Mouse (Mus musculus) cortical plate, adult 2 months (tissue): ENCODE data around the gene Ttk.

Source experiments
- CTCF ChIP-seq: fragments of 200-500 bp; IDR thresholded peaks from 2 replicates; pipeline ENCODE4 v1.5.1; 2011; ENCODE audit warnings: mild to moderate bottlenecking, control low read depth, low read length; ENCODE audit not compliant: insufficient read depth; ENCODE audit errors: extremely low read depth
- POLR2A ChIP-seq: fragments of 200-500 bp; IDR thresholded peaks from 2 replicates; pipeline ENCODE4 v1.6.1; 2011; ENCODE audit warnings: mild to moderate bottlenecking, low read length, control low read depth; ENCODE audit not compliant: insufficient read depth; ENCODE audit errors: extremely low read depth

GRCm38 (mm10) chr9:83909836-83910235 lies 75.3 kb downstream of the Ttk start:
- TF ChIP-seq POLR2A (no peak), CTCF (no peak)
